Mouse (Mus musculus) cerebellum, adult 2 months (tissue): ENCODE data around the gene Sgsm3. TPM values are rescaled to one million over a fixed set of nuclear protein-coding genes. Genes with fewer than 3 reads are reported as not detected.

Experiments
- DNase-seq, 2 experiments: peaks; one replicate each; pipeline ENCODE4 v3.0.0; 2021
- H3K27ac ChIP-seq: fragments of 200-500 bp; 2 replicates; pipeline ENCODE4 v1.5.1; 2012; ENCODE audit warnings: low read length, control low read depth, inconsistent platforms; ENCODE audit not compliant: insufficient read depth
- H3K27me3 ChIP-seq: fragments of 200-500 bp; 2 replicates; pipeline ENCODE4 v1.6.1; 2012; ENCODE audit warnings: inconsistent platforms, mild to moderate bottlenecking, low read length, moderate library complexity; ENCODE audit not compliant: control insufficient read depth, insufficient read depth
- H3K4me1 ChIP-seq: fragments of 200-500 bp; 2 replicates; pipeline ENCODE4 v1.6.1; 2011; ENCODE audit warnings: low read length; ENCODE audit not compliant: control insufficient read depth, insufficient read depth
- H3K4me3 ChIP-seq: fragments of 200-500 bp; replicated peaks from 2 replicates; pipeline ENCODE3; 2011; ENCODE audit warnings: mild to moderate bottlenecking, low read depth, low read length, control low read depth; ENCODE audit not compliant: insufficient read depth
- CTCF ChIP-seq: fragments of 200-500 bp; IDR thresholded peaks from 2 replicates; pipeline ENCODE4 v1.5.1; 2011; ENCODE audit warnings: low read depth, mild to moderate bottlenecking, control low read depth, low read length, moderate library complexity, borderline replicate concordance; ENCODE audit not compliant: insufficient read depth
- POLR2A ChIP-seq: fragments of 200-500 bp; IDR thresholded peaks from 2 replicates; pipeline ENCODE4 v1.6.1; 2011; ENCODE audit warnings: low read length, control low read depth, borderline replicate concordance; ENCODE audit not compliant: insufficient read depth
- WGBS: fragments of 180-500 bp; shearing (Covaris S2); methylation state at CpG from one replicate; pipeline ENCODE4 v1.1.7; 2018; 5-methylcytosine and 5-hydroxymethylcytosine counted together
- polyA plus RNA-seq: library from polyadenylated mRNA; depleted of rRNA; stranded (reverse); fragments of >200 nt; gene quantifications from 2 replicates; pipeline ENCODE4 v1.2.3, GENCODE M21; 2012

Gene Sgsm3
- polyA plus RNA-seq, 1 experiment, result 75.2 TPM

- no peak for TF ChIP-seq CTCF
- TF ChIP-seq POLR2A, result no peak
- no peaks in the 10 kb centered on the region for H3K27me3 ChIP-seq
- WGBS, result 78% methylated on average over 3 of the region's 3 CpGs
- H3K27ac ChIP-seq, result no peak overlapping the region
- no peaks in the 10 kb centered on the region for H3K4me1 ChIP-seq
- no peak overlapping the region for H3K4me3 ChIP-seq
- no peak for DNase-seq
Measured at GRCm38 (mm10) chr15:80954861-80955260, 22.7 kb upstream of the Sgsm3 start.

GRCm38 (mm10) chr15:80955836-80956438 lies 21.6 kb upstream of the Sgsm3 start:
- Histone ChIP-seq H3K27me3 (no peaks in the 10 kb centered on the region), H3K4me1 (no peaks in the 10 kb centered on the region), H3K4me3 (no peak overlapping the region), H3K27ac (no peak overlapping the region)
- WGBS, result 94% methylated on average over 12 of the region's 12 CpGs
- no peak for TF ChIP-seq POLR2A
- TF ChIP-seq CTCF, result no peak
- no peak for DNase-seq

GRCm38 (mm10) chr15:80969371-80969770 lies 8.2 kb upstream of the Sgsm3 start:
- TF ChIP-seq CTCF (no peak), POLR2A (no peak)
- Histone ChIP-seq H3K4me1 (no peaks in the 10 kb centered on the region), H3K27me3 (no peaks in the 10 kb centered on the region), H3K27ac (no peak overlapping the region), H3K4me3 (no peak overlapping the region)
- DNase-seq, result no peak
- 92% methylated on average over 1 of the region's 1 CpGs for WGBS

- TF ChIP-seq POLR2A (no peak), CTCF (no peak)
- 56% methylated on average over 5 of the region's 5 CpGs for WGBS
- H3K27me3 ChIP-seq, result no peaks in the 10 kb centered on the region
- peaks cover under 1% of the 10 kb centered on the region; the same call in 1 of the 2 replicates for H3K4me1 ChIP-seq
- no peak for DNase-seq
- H3K4me3 ChIP-seq, result no peak overlapping the region
- H3K27ac ChIP-seq, result no peak overlapping the region
Measured at GRCm38 (mm10) chr15:80974311-80974710, 3.3 kb upstream of the Sgsm3 start.

- Histone ChIP-seq H3K27ac (no peak overlapping the region), H3K27me3 (no peaks in the 10 kb centered on the region), H3K4me1 (peaks cover 3% of the 10 kb centered on the region; the same call in 1 of the 2 replicates), H3K4me3 (no peak overlapping the region)
- WGBS, result 86% methylated on average over 3 of the region's 3 CpGs
- TF ChIP-seq CTCF (no peak), POLR2A (no peak)
- DNase-seq, result no peak
Measured at GRCm38 (mm10) chr15:80975666-80976065, 1.9 kb upstream of the Sgsm3 start.

- WGBS, result 71% methylated on average over 4 of the region's 4 CpGs
- H3K4me3 ChIP-seq, result no peak overlapping the region
Measured at GRCm38 (mm10) chr15:80979611-80980010, 2.0 kb downstream of the Sgsm3 start.

GRCm38 (mm10) chr15:80981176-80981575 lies 3.6 kb downstream of the Sgsm3 start:
- Histone ChIP-seq H3K4me1 (peaks cover 3% of the 10 kb centered on the region; the same call in 1 of the 2 replicates), H3K27me3 (no peaks in the 10 kb centered on the region), H3K4me3 (no peak overlapping the region), H3K27ac (no peak overlapping the region)
- no peak for DNase-seq
- 94% methylated on average over 4 of the region's 4 CpGs for WGBS
- TF ChIP-seq POLR2A, result no peak
- TF ChIP-seq CTCF, result no peak

More at GRCm38 (mm10) chr15:80979611-80980010, 2.0 kb downstream of the Sgsm3 start:
- Histone ChIP-seq H3K4me1 (peaks cover 3% of the 10 kb centered on the region; the same call in 1 of the 2 replicates), H3K27me3 (no peaks in the 10 kb centered on the region), H3K27ac (no peak overlapping the region)
- TF ChIP-seq POLR2A, result no peak
- TF ChIP-seq CTCF, result no peak
- DNase-seq, result no peak

- no peak overlapping the region for H3K27ac ChIP-seq
- no peak for TF ChIP-seq POLR2A
- TF ChIP-seq CTCF, result no peak
- WGBS, result 87% methylated on average over 2 of the region's 2 CpGs
Measured at GRCm38 (mm10) chr15:80983264-80983663, 5.7 kb downstream of the Sgsm3 start.

More at GRCm38 (mm10) chr15:80983264-80983663, 5.7 kb downstream of the Sgsm3 start:
- Histone ChIP-seq H3K4me1 (peaks cover 3% of the 10 kb centered on the region; the same call in 1 of the 2 replicates), H3K27me3 (no peaks in the 10 kb centered on the region), H3K4me3 (no peak overlapping the region)
- DNase-seq, result no peak
